Mouse (Mus musculus): ENCODE data around the gene Uap1.

- TF ChIP-seq POLR2A (IDR thresholded peaks at IDR 0.05; ENCODE audit: borderline replicate concordance, insufficient read depth, low read length): no peak
- no peak for TF ChIP-seq CTCF (IDR thresholded peaks at IDR 0.05; ENCODE audit: borderline replicate concordance, insufficient read depth, low read depth, low read length)
These were observed 45.6 kb upstream of the Uap1 start for GRCm38 (mm10) chr1:170220351-170220750.

Measured in cerebellum, adult 2 months (tissue).